Mouse (Mus musculus): ENCODE data around the gene Notum. TPM values are rescaled to one million over a fixed set of nuclear protein-coding genes. Genes with fewer than 3 reads are reported as not detected.

Notum gene
- polyA plus RNA-seq, 1 experiment from 2014 or later: 1.1 TPM

- no peak overlapping the region; the same call in 1 of the 2 replicates for H3K9ac ChIP-seq (replicated peaks)
- peak overlapping the region; percentile 58; the same call in 1 of the 2 replicates for H3K4me3 ChIP-seq
- ATAC-seq (replicated peaks): no peak
- 50% methylated on average over 7 of the region's 7 CpGs for WGBS
- peaks cover 22% of the 10 kb centered on the region for H3K36me3 ChIP-seq
- no peaks in the 10 kb centered on the region for H3K9me3 ChIP-seq
- H3K4me2 ChIP-seq (replicated peaks): peak overlapping the region; percentile 90; the same call in 1 of the 2 replicates
- H3K27ac ChIP-seq (replicated peaks): no peak overlapping the region
- no peaks in the 10 kb centered on the region for H3K27me3 ChIP-seq
- peaks cover 35% of the 10 kb centered on the region for H3K4me1 ChIP-seq
These were observed 29.9 kb downstream of the Notum start for GRCm38 (mm10) chr11:120630881-120631725.

DNA sequence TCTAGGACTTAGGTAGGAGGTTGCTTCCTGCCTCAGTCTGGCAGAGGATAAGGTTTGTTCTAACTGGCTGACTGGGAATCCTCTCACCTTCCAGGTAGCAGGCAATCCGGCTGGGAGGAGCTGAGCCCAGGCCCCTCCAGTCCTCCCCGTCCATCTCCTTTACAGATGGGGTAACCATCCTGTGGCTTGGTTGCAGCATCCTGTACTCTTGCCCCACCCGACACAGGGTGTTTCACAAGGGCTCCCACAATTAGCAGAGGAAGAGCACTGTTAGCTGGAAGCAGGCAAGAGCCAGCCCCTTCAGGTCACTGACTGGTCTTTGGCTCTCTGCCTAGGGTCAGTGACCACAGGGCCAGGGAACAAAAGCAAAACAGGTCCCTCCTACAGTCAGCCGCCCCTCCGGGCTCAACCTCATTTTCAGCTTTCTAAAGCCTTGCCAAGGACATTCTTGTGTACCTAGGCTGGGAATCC lies 30.5 kb downstream of the Notum start:
- no peak overlapping the region for H3K4me2 ChIP-seq (replicated peaks)
- no peak overlapping the region for H3K27ac ChIP-seq (replicated peaks)
- H3K27me3 ChIP-seq: no peaks in the 10 kb centered on the region
- H3K4me3 ChIP-seq: no peak overlapping the region
- H3K36me3 ChIP-seq: peaks cover 22% of the 10 kb centered on the region
- no peaks in the 10 kb centered on the region for H3K9me3 ChIP-seq
- H3K4me1 ChIP-seq: peaks cover 41% of the 10 kb centered on the region
- ATAC-seq (replicated peaks): no peak
- WGBS: 37% methylated on average over 5 of the region's 5 CpGs
- no peak overlapping the region for H3K9ac ChIP-seq (replicated peaks)

DNA sequence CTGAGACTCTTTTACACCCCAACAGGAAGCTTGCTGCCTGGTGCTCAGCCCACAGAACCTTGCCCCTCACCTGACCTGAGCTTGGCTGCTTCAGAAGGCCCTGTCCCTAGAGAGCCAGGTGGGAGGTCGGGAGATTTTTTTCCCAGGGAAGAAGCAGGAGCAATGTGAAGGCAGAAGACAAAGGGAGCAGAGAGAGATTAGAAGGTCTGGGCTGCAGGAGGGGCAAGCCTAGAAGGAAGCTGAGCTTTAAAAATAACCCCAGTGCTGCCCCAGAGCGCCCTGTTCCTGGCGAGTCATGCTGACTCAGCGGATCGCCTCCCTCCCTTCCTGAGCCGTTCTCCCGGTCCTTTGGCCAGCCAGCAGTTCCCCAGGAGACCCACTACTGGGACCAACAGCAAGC lies 31.1 kb downstream of the Notum start:
- Histone ChIP-seq H3K36me3 (peaks cover 22% of the 10 kb centered on the region), H3K27ac (replicated peaks) (no peak overlapping the region), H3K4me1 (peaks cover 45% of the 10 kb centered on the region), H3K9me3 (no peaks in the 10 kb centered on the region), H3K4me2 (replicated peaks) (no peak overlapping the region), H3K27me3 (no peaks in the 10 kb centered on the region), H3K4me3 (no peak overlapping the region), H3K9ac (replicated peaks) (no peak overlapping the region)
- 44% methylated on average over 7 of the region's 7 CpGs for WGBS
- no peak for ATAC-seq (replicated peaks)

DNA sequence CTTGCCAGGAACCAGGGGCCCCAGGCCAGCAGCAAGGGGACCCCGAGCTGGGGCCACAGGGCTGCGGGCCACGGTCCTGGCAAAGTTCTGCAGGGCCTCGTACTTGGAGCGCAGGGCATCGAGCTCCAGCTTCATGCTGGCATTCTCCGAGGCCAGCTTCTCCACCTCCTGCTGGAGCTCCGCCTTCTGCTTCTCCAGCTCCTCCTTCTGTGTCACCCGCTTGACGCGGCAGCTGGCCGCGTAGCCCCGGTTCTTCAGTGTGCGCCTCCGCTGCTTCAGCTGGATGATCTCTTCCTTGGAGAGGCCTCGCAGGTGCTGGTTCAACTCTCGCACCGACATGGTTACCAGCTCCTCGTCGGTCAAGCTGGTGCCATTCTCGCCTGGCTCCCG lies 31.6 kb downstream of the Notum start:
- H3K9me3 ChIP-seq: no peaks in the 10 kb centered on the region

GRCm38 (mm10) chr11:120628601-120629340 lies 32.2 kb downstream of the Notum start:
- no peak for ATAC-seq (replicated peaks)
- Histone ChIP-seq H3K36me3 (peaks cover 22% of the 10 kb centered on the region), H3K4me3 (no peak overlapping the region), H3K4me2 (replicated peaks) (no peak overlapping the region), H3K9me3 (no peaks in the 10 kb centered on the region), H3K27me3 (no peaks in the 10 kb centered on the region), H3K4me1 (peaks cover 49% of the 10 kb centered on the region), H3K9ac (replicated peaks) (no peak overlapping the region), H3K27ac (replicated peaks) (no peak overlapping the region)
- 91% methylated on average over 23 of the region's 23 CpGs for whole genome bisulfite sequencing

More for the DNA sequence above, 31.6 kb downstream of the Notum start:
- Histone ChIP-seq H3K4me1 (peaks cover 46% of the 10 kb centered on the region), H3K4me3 (no peak overlapping the region), H3K27ac (replicated peaks) (no peak overlapping the region), H3K4me2 (replicated peaks) (no peak overlapping the region), H3K27me3 (no peaks in the 10 kb centered on the region), H3K9ac (replicated peaks) (no peak overlapping the region), H3K36me3 (peaks cover 22% of the 10 kb centered on the region)
- ATAC-seq (replicated peaks): no peak
- WGBS: 72% methylated on average over 23 of the region's 23 CpGs

- WGBS: 84% methylated on average over 22 of the region's 22 CpGs
- ATAC-seq (replicated peaks): no peak
- Histone ChIP-seq H3K9ac (replicated peaks) (no peak overlapping the region), H3K27me3 (no peaks in the 10 kb centered on the region), H3K9me3 (no peaks in the 10 kb centered on the region), H3K27ac (replicated peaks) (no peak overlapping the region), H3K4me3 (no peak overlapping the region), H3K36me3 (peaks cover 28% of the 10 kb centered on the region), H3K4me2 (replicated peaks) (no peak overlapping the region), H3K4me1 (peaks cover 53% of the 10 kb centered on the region)
These were observed 33.3 kb downstream of the Notum start for GRCm38 (mm10) chr11:120627468-120628300.

- Histone ChIP-seq H3K4me3 (no peak overlapping the region), H3K9ac (replicated peaks) (no peak overlapping the region), H3K4me1 (peaks cover 46% of the 10 kb centered on the region), H3K36me3 (peaks cover 36% of the 10 kb centered on the region), H3K27ac (replicated peaks) (no peak overlapping the region), H3K9me3 (no peaks in the 10 kb centered on the region), H3K27me3 (no peaks in the 10 kb centered on the region), H3K4me2 (replicated peaks) (no peak overlapping the region)
- 88% methylated on average over 11 of the region's 11 CpGs for WGBS
- no peak for ATAC-seq (replicated peaks)
These were observed 34.0 kb downstream of the Notum start for GRCm38 (mm10) chr11:120626785-120627467.

DNA sequence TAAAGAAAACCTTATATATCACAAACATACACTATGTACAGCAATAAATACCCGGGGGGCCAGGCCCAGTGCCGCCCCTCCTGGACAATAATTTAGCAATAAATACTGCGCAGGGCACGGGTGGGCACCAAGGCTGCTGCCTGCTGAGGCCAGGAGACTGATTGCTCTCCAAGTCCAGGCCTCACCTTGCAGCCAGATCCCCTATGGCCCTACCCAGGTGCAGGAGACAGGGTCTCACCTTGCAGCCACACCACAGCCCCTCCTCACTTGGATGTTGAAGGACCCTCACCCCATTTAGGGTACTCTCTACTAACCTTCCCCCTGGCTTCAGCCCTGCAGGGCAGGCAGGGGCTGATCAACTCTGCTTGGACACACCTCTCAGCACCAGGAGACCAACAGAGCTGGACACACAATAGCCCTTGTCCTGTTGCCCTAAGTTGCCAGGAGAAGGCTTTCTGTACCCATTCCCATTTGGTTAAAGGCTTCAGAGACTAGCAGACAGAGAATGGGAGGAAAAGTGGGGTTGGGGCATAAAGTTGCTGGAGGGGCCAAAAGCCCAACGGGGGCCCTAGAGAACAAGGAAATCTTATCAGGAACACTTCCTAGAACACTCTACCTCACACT lies 35.7 kb downstream of the Notum start, which contains the start of gene Sirt7:
Gene Sirt7 (minus strand): TSS at position 89 of the 624 bp plus-strand sequence.
- no peaks in the 10 kb centered on the region for H3K27me3 ChIP-seq
- H3K4me2 ChIP-seq (replicated peaks): peak within 1 kb of the TSS; percentile 95
- H3K9ac ChIP-seq (replicated peaks): peak within 1 kb of the TSS; percentile 71
- peaks cover 31% of the 10 kb centered on the region for H3K4me1 ChIP-seq
- H3K27ac ChIP-seq (replicated peaks): peak within 1 kb of the TSS; percentile 86
- no peaks in the 10 kb centered on the region for H3K9me3 ChIP-seq
- peaks cover 52% of the 10 kb centered on the region for H3K36me3 ChIP-seq
- H3K4me3 ChIP-seq: peak within 1 kb of the TSS; percentile 84
- peak; percentile 76 for ATAC-seq (replicated peaks)
- WGBS: 19% methylated on average over 5 of the region's 5 CpGs

- Histone ChIP-seq H3K9me3 (no peaks in the 10 kb centered on the region), H3K4me3 (peak overlapping the region; percentile 84), H3K4me2 (replicated peaks) (peak overlapping the region; percentile 95), H3K4me1 (peaks cover 25% of the 10 kb centered on the region), H3K27ac (replicated peaks) (peak overlapping the region; percentile 86), H3K9ac (replicated peaks) (peak overlapping the region; percentile 71), H3K36me3 (peaks cover 58% of the 10 kb centered on the region), H3K27me3 (no peaks in the 10 kb centered on the region)
- ATAC-seq (replicated peaks): peak; percentile 91
- under 1% methylated on average over 53 of the region's 53 CpGs for WGBS
These were observed 36.3 kb downstream of the Notum start for GRCm38 (mm10) chr11:120624680-120625111.

GRCm38 (mm10) chr11:120623961-120624679 lies 36.9 kb downstream of the Notum start:
- Histone ChIP-seq H3K4me1 (peaks cover 23% of the 10 kb centered on the region), H3K27me3 (no peaks in the 10 kb centered on the region), H3K9ac (replicated peaks) (peak overlapping the region; percentile 71), H3K9me3 (no peaks in the 10 kb centered on the region), H3K4me3 (peak overlapping the region; percentile 84), H3K27ac (replicated peaks) (peak overlapping the region; percentile 86), H3K36me3 (peaks cover 57% of the 10 kb centered on the region), H3K4me2 (replicated peaks) (peak overlapping the region; percentile 95)
- ATAC-seq (replicated peaks): peak; percentile 49
- WGBS: 12% methylated on average over 30 of the region's 30 CpGs

Measured in forebrain, embryonic 15.5 days (tissue).